Mouse (Mus musculus) ES-Bruce4 (cell line): ENCODE measurements around the gene Tfec. TPM values are rescaled to one million over a fixed set of nuclear protein-coding genes. Genes with fewer than 3 reads are reported as not detected.

ENCODE experiments used
- H3K27ac ChIP-seq: 2 replicates; pipeline ENCODE4 v1.5.1; 2012; ENCODE audit warnings: low read length, inconsistent platforms; ENCODE audit not compliant: insufficient read depth
- H3K27me3 ChIP-seq: 2 replicates; pipeline ENCODE4 v1.6.1; 2012; ENCODE audit warnings: mild to moderate bottlenecking, low read length, inconsistent platforms; ENCODE audit not compliant: control insufficient read depth, poor library complexity, insufficient read depth, severe bottlenecking
- H3K36me3 ChIP-seq: 2 replicates; pipeline ENCODE4 v1.6.1; 2012; ENCODE audit warnings: inconsistent platforms, mild to moderate bottlenecking, low read length, moderate library complexity; ENCODE audit not compliant: control insufficient read depth, poor library complexity, insufficient read depth, severe bottlenecking
- H3K4me1 ChIP-seq: one replicate; pipeline ENCODE4 v1.8.1; 2011; ENCODE audit warnings: low read length; ENCODE audit not compliant: control insufficient read depth, insufficient read depth
- H3K4me3 ChIP-seq: 2 replicates; pipeline ENCODE4 v1.5.1; 2011; ENCODE audit warnings: low read depth, mild to moderate bottlenecking, low read length
- H3K9ac ChIP-seq: 2 replicates; pipeline ENCODE4 v1.6.1; 2012; ENCODE audit warnings: low read depth, mild to moderate bottlenecking, inconsistent platforms; ENCODE audit not compliant: poor library complexity, severe bottlenecking
- H3K9me3 ChIP-seq: replicated peaks from 2 replicates; pipeline ENCODE4 v1.6.1; 2012; ENCODE audit warnings: mild to moderate bottlenecking, low read length, inconsistent platforms; ENCODE audit not compliant: control insufficient read depth, poor library complexity, insufficient read depth, severe bottlenecking
- CTCF ChIP-seq: IDR thresholded peaks from one replicate; pipeline ENCODE4 v1.8.1; 2011; ENCODE audit warnings: low read depth, low read length
- EP300 ChIP-seq: IDR thresholded peaks from 2 replicates; pipeline ENCODE4 v1.6.1; 2011; ENCODE audit warnings: low read depth, low read length; ENCODE audit not compliant: insufficient read depth
- POLR2A ChIP-seq: IDR thresholded peaks from one replicate; pipeline ENCODE4 v1.8.1; 2011; ENCODE audit warnings: low read length; ENCODE audit not compliant: insufficient read depth
- polyA plus RNA-seq: library from polyadenylated mRNA; stranded (reverse); fragments of >200 nt; gene quantifications from 2 replicates; pipeline ENCODE4 v1.2.4, GENCODE M21; 2011; ENCODE audit warnings: low read depth; ENCODE audit not compliant: missing spikeins, insufficient read depth, insufficient read length

The Tfec gene
- polyA plus RNA-seq, 1 experiment, result not detected

- H3K27ac ChIP-seq, result no peak overlapping the region
- TF ChIP-seq EP300 (no peak), POLR2A (no peak), CTCF (no peak)
- no peak overlapping the region for H3K4me3 ChIP-seq
- H3K9ac ChIP-seq, result no peak overlapping the region
- no peaks in the 10 kb centered on the region for H3K9me3 ChIP-seq
- no peaks in the 10 kb centered on the region for H3K27me3 ChIP-seq
- H3K4me1 ChIP-seq, result no peaks in the 10 kb centered on the region
- no peaks in the 10 kb centered on the region for H3K36me3 ChIP-seq
Measured at GRCm38 (mm10) chr6:16828304-16828703, 69.9 kb downstream of the Tfec start.

- Histone ChIP-seq H3K9me3 (no peaks in the 10 kb centered on the region), H3K27ac (no peak overlapping the region)
- TF ChIP-seq CTCF (no peak), POLR2A (no peak), EP300 (no peak)
Measured at GRCm38 (mm10) chr6:16821985-16822384, 76.3 kb downstream of the Tfec start.

GRCm38 (mm10) chr6:16806302-16806701, 91.9 kb downstream of the Tfec start:
- Histone ChIP-seq H3K9ac (no peak overlapping the region), H3K36me3 (no peaks in the 10 kb centered on the region), H3K9me3 (no peaks in the 10 kb centered on the region), H3K27ac (no peak overlapping the region), H3K27me3 (no peaks in the 10 kb centered on the region), H3K4me3 (no peak overlapping the region), H3K4me1 (no peaks in the 10 kb centered on the region)
- TF ChIP-seq CTCF (no peak), EP300 (no peak), POLR2A (no peak)

More at GRCm38 (mm10) chr6:16821985-16822384, 76.3 kb downstream of the Tfec start:
- Histone ChIP-seq H3K4me3 (no peak overlapping the region), H3K27me3 (no peaks in the 10 kb centered on the region), H3K36me3 (no peaks in the 10 kb centered on the region), H3K4me1 (no peaks in the 10 kb centered on the region), H3K9ac (no peak overlapping the region)

GRCm38 (mm10) chr6:16797669-16798068, 100.6 kb downstream of the Tfec start:
- H3K4me3 ChIP-seq, result no peak overlapping the region
- H3K36me3 ChIP-seq, result no peaks in the 10 kb centered on the region
- no peak overlapping the region for H3K27ac ChIP-seq
- no peak overlapping the region for H3K9ac ChIP-seq
- H3K4me1 ChIP-seq, result no peaks in the 10 kb centered on the region
- TF ChIP-seq CTCF (no peak), EP300 (no peak), POLR2A (no peak)
- no peaks in the 10 kb centered on the region for H3K9me3 ChIP-seq
- H3K27me3 ChIP-seq, result no peaks in the 10 kb centered on the region; the same call in 1 of the 2 replicates

- Histone ChIP-seq H3K9me3 (no peaks in the 10 kb centered on the region), H3K36me3 (no peaks in the 10 kb centered on the region), H3K9ac (no peak overlapping the region), H3K27ac (no peak overlapping the region), H3K4me3 (no peak overlapping the region), H3K4me1 (no peaks in the 10 kb centered on the region), H3K27me3 (no peaks in the 10 kb centered on the region; the same call in 1 of the 2 replicates)
- no peak for TF ChIP-seq CTCF
- no peak for TF ChIP-seq EP300
- no peak for TF ChIP-seq POLR2A
Measured at GRCm38 (mm10) chr6:16796914-16797313, 101.3 kb downstream of the Tfec start.

GRCm38 (mm10) chr6:16794036-16794435, 104.2 kb downstream of the Tfec start:
- Histone ChIP-seq H3K27ac (no peak overlapping the region), H3K4me1 (no peaks in the 10 kb centered on the region), H3K9me3 (no peaks in the 10 kb centered on the region), H3K9ac (no peak overlapping the region), H3K27me3 (no peaks in the 10 kb centered on the region; the same call in 1 of the 2 replicates), H3K4me3 (no peak overlapping the region), H3K36me3 (no peaks in the 10 kb centered on the region)
- TF ChIP-seq CTCF, result no peak
- TF ChIP-seq EP300, result no peak
- TF ChIP-seq POLR2A, result no peak
